Mouse (Mus musculus): ENCODE results near the gene Prr29. TPM values are rescaled to one million over a fixed set of nuclear protein-coding genes. Genes with fewer than 3 reads are reported as not detected.

The Prr29 gene
- polyA plus RNA-seq (2015; fragmentation: Nextera tagmentation; extraction: Ambion mirVana), result not detected in 2 replicates

- Histone ChIP-seq H3K9ac (replicated peaks) (no peak within 1 kb of the TSS), H3K4me2 (replicated peaks) (peak within 1 kb of the TSS; percentile 30), H3K4me3 (replicated peaks) (no peak within 1 kb of the TSS), H3K9me3 (no peaks in the 10 kb centered on the region), H3K4me1 (replicated peaks) (peaks cover 15% of the 10 kb centered on the region), H3K36me3 (no peaks in the 10 kb centered on the region), H3K27ac (no peak within 1 kb of the TSS), H3K27me3 (no peaks in the 10 kb centered on the region)
- no peak for ATAC-seq
- WGBS, result 54% methylated on average over 10 of the region's 10 CpGs
These were observed at the start of gene Prr29 for GRCm38 (mm10) chr11:106365366-106365765. Gene Prr29 (plus strand): TSS chr11:106365472.

GRCm38 (mm10) chr11:106316416-106316815 lies 48.9 kb upstream of the Prr29 start:
- no peak overlapping the region for H3K9ac ChIP-seq (replicated peaks)
- H3K4me1 ChIP-seq (replicated peaks), result no peaks in the 10 kb centered on the region
- no peak overlapping the region for H3K4me2 ChIP-seq (replicated peaks)
- ATAC-seq, result no peak
- no peaks in the 10 kb centered on the region for H3K36me3 ChIP-seq
- WGBS, result 71% methylated on average over 1 of the region's 1 CpGs
- no peak overlapping the region for H3K27ac ChIP-seq
- no peaks in the 10 kb centered on the region for H3K27me3 ChIP-seq
- H3K9me3 ChIP-seq, result no peaks in the 10 kb centered on the region
- no peak overlapping the region for H3K4me3 ChIP-seq (replicated peaks)

GRCm38 (mm10) chr11:106317801-106318200 lies 47.5 kb upstream of the Prr29 start:
- Histone ChIP-seq H3K9ac (replicated peaks) (no peak overlapping the region), H3K4me2 (replicated peaks) (no peak overlapping the region), H3K27ac (no peak overlapping the region), H3K27me3 (no peaks in the 10 kb centered on the region), H3K4me1 (replicated peaks) (no peaks in the 10 kb centered on the region), H3K4me3 (replicated peaks) (no peak overlapping the region), H3K36me3 (no peaks in the 10 kb centered on the region), H3K9me3 (no peaks in the 10 kb centered on the region)
- ATAC-seq, result no peak
- 84% methylated on average over 7 of the region's 7 CpGs for WGBS

GRCm38 (mm10) chr11:106318406-106319366 lies 46.6 kb upstream of the Prr29 start:
- no peak overlapping the region for H3K9ac ChIP-seq (replicated peaks)
- no peaks in the 10 kb centered on the region for H3K36me3 ChIP-seq
- no peaks in the 10 kb centered on the region for H3K4me1 ChIP-seq (replicated peaks)
- no peak overlapping the region for H3K4me2 ChIP-seq (replicated peaks)
- no peaks in the 10 kb centered on the region for H3K27me3 ChIP-seq
- H3K9me3 ChIP-seq, result no peaks in the 10 kb centered on the region
- WGBS, result 79% methylated on average over 21 of the region's 21 CpGs
- H3K4me3 ChIP-seq (replicated peaks), result no peak overlapping the region
- ATAC-seq, result no peak
- no peak overlapping the region for H3K27ac ChIP-seq

GRCm38 (mm10) chr11:106324858-106325257 lies 40.4 kb upstream of the Prr29 start:
- H3K9ac ChIP-seq (replicated peaks), result no peak overlapping the region
- no peaks in the 10 kb centered on the region for H3K36me3 ChIP-seq
- 47% methylated on average over 5 of the region's 5 CpGs for WGBS
- no peak for ATAC-seq
- H3K9me3 ChIP-seq, result no peaks in the 10 kb centered on the region
- H3K4me2 ChIP-seq (replicated peaks), result no peak overlapping the region
- H3K4me3 ChIP-seq (replicated peaks), result no peak overlapping the region
- H3K4me1 ChIP-seq (replicated peaks), result no peaks in the 10 kb centered on the region
- no peaks in the 10 kb centered on the region for H3K27me3 ChIP-seq
- no peak overlapping the region for H3K27ac ChIP-seq

- Histone ChIP-seq H3K9me3 (no peaks in the 10 kb centered on the region), H3K4me3 (replicated peaks) (no peak overlapping the region), H3K9ac (replicated peaks) (no peak overlapping the region), H3K27me3 (no peaks in the 10 kb centered on the region), H3K4me1 (replicated peaks) (no peaks in the 10 kb centered on the region), H3K27ac (no peak overlapping the region), H3K36me3 (no peaks in the 10 kb centered on the region), H3K4me2 (replicated peaks) (no peak overlapping the region)
- no peak for ATAC-seq
- WGBS, result 75% methylated on average over 8 of the region's 8 CpGs
These were observed 39.6 kb upstream of the Prr29 start for GRCm38 (mm10) chr11:106325566-106326206.

GRCm38 (mm10) chr11:106326475-106326874 lies 38.8 kb upstream of the Prr29 start:
- no peak overlapping the region for H3K4me2 ChIP-seq (replicated peaks)
- WGBS, result 92% methylated on average over 8 of the region's 8 CpGs
- H3K9ac ChIP-seq (replicated peaks), result 0 out of 2 replicates have a peak overlapping the region, but pooled peaks have one; percentile 10
- H3K27me3 ChIP-seq, result no peaks in the 10 kb centered on the region
- H3K27ac ChIP-seq, result no peak overlapping the region
- no peak overlapping the region for H3K4me3 ChIP-seq (replicated peaks)
- no peaks in the 10 kb centered on the region for H3K9me3 ChIP-seq
- no peaks in the 10 kb centered on the region for H3K36me3 ChIP-seq
- no peak for ATAC-seq
- H3K4me1 ChIP-seq (replicated peaks), result no peaks in the 10 kb centered on the region

- H3K9ac ChIP-seq (replicated peaks), result no peak overlapping the region
- no peak for ATAC-seq
- H3K27me3 ChIP-seq, result no peaks in the 10 kb centered on the region
- H3K27ac ChIP-seq, result no peak overlapping the region
- 76% methylated on average over 5 of the region's 5 CpGs for WGBS
- no peaks in the 10 kb centered on the region for H3K4me1 ChIP-seq (replicated peaks)
- H3K36me3 ChIP-seq, result no peaks in the 10 kb centered on the region
- H3K4me3 ChIP-seq (replicated peaks), result no peak overlapping the region
- no peak overlapping the region for H3K4me2 ChIP-seq (replicated peaks)
- H3K9me3 ChIP-seq, result no peaks in the 10 kb centered on the region
These were observed 36.8 kb upstream of the Prr29 start for GRCm38 (mm10) chr11:106328521-106328920.

- WGBS, result 86% methylated on average over 6 of the region's 6 CpGs
- H3K9ac ChIP-seq (replicated peaks), result no peak overlapping the region
These were observed 36.1 kb upstream of the Prr29 start for GRCm38 (mm10) chr11:106329128-106329527.

GRCm38 (mm10) chr11:106329682-106330081 lies 35.6 kb upstream of the Prr29 start:
- Histone ChIP-seq H3K9ac (replicated peaks) (no peak overlapping the region), H3K27me3 (no peaks in the 10 kb centered on the region), H3K4me3 (replicated peaks) (no peak overlapping the region), H3K36me3 (no peaks in the 10 kb centered on the region), H3K4me1 (replicated peaks) (no peaks in the 10 kb centered on the region), H3K27ac (no peak overlapping the region), H3K9me3 (no peaks in the 10 kb centered on the region), H3K4me2 (replicated peaks) (no peak overlapping the region)
- ATAC-seq, result no peak
- WGBS, result 72% methylated on average over 7 of the region's 7 CpGs

More at GRCm38 (mm10) chr11:106329128-106329527, 36.1 kb upstream of the Prr29 start:
- Histone ChIP-seq H3K27me3 (no peaks in the 10 kb centered on the region), H3K9me3 (no peaks in the 10 kb centered on the region), H3K27ac (no peak overlapping the region), H3K4me1 (replicated peaks) (no peaks in the 10 kb centered on the region), H3K4me3 (replicated peaks) (no peak overlapping the region), H3K4me2 (replicated peaks) (no peak overlapping the region), H3K36me3 (no peaks in the 10 kb centered on the region)
- no peak for ATAC-seq

GRCm38 (mm10) chr11:106332458-106332857 lies 32.8 kb upstream of the Prr29 start:
- H3K36me3 ChIP-seq, result no peaks in the 10 kb centered on the region
- ATAC-seq, result no peak
- H3K9ac ChIP-seq (replicated peaks), result no peak overlapping the region
- no peaks in the 10 kb centered on the region for H3K9me3 ChIP-seq
- no peaks in the 10 kb centered on the region for H3K27me3 ChIP-seq
- no peak overlapping the region for H3K4me3 ChIP-seq (replicated peaks)
- no peak overlapping the region for H3K4me2 ChIP-seq (replicated peaks)
- WGBS, result 45% methylated on average over 4 of the region's 4 CpGs
- H3K27ac ChIP-seq, result no peak overlapping the region
- no peaks in the 10 kb centered on the region for H3K4me1 ChIP-seq (replicated peaks)

GRCm38 (mm10) chr11:106334066-106334465 lies 31.2 kb upstream of the Prr29 start:
- 12% methylated on average over 2 of the region's 2 CpGs for WGBS
- no peak overlapping the region for H3K9ac ChIP-seq (replicated peaks)
- H3K4me3 ChIP-seq (replicated peaks), result no peak overlapping the region
- H3K36me3 ChIP-seq, result no peaks in the 10 kb centered on the region
- H3K27ac ChIP-seq, result no peak overlapping the region
- no peak for ATAC-seq
- H3K9me3 ChIP-seq, result no peaks in the 10 kb centered on the region
- no peaks in the 10 kb centered on the region; the same call in 1 of the 2 replicates for H3K4me1 ChIP-seq (replicated peaks)
- no peak overlapping the region for H3K4me2 ChIP-seq (replicated peaks)
- H3K27me3 ChIP-seq, result no peaks in the 10 kb centered on the region

Measured in midbrain, embryonic 13.5 days (tissue).